Mouse (Mus musculus) adrenal gland, postnatal 14 days (tissue): Measurements from ENCODE around the gene 4632433K11Rik. TPM values are rescaled to one million over a fixed set of nuclear protein-coding genes. Genes with fewer than 3 reads are reported as not detected.

Experiments
- DNase-seq: peaks from one replicate; pipeline ENCODE4 v3.0.0; 2021; ENCODE audit warnings: mixed read lengths
- total RNA-seq: library from RNA; stranded (reverse); gene quantifications from 2 replicates; pipeline ENCODE4 v1.2.3, GENCODE M21; 2021

The 4632433K11Rik gene
- total RNA-seq, 1 experiment from 2014 or later = not detected

GRCm38 (mm10) chr7:5020000-5020681, 13.8 kb upstream of the 4632433K11Rik start, which contains the start of the genes Zfp865 and Ccdc106:
Gene Zfp865 (plus strand): TSS chr7:5020376.
Gene Ccdc106 (plus strand): TSS chr7:5020553.
- peak; percentile 100 for DNase-seq

DNA sequence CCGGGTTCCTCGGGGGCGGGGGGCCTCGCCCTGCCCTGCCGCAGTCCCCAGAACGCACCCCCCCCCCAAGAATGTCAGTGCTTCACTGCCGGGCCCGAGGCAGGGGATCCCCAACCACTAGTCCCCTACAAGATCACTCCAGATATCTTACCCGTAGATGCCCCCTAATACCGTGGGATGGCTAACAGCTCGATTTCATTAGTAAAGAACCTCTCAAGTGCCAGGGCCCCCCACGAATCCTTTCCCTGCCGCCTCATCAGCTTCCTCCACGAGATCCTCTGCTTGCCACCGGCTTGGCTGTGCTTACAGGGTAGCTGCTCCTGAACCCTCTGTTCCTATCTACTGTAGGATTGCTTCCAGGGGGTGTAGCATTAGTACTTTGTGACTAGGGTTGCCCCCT, 13.2 kb upstream of the 4632433K11Rik start:
- no peak for DNase-seq

GRCm38 (mm10) chr7:5021197-5021596, 12.7 kb upstream of the 4632433K11Rik start:
- no peak for DNase-seq

DNA sequence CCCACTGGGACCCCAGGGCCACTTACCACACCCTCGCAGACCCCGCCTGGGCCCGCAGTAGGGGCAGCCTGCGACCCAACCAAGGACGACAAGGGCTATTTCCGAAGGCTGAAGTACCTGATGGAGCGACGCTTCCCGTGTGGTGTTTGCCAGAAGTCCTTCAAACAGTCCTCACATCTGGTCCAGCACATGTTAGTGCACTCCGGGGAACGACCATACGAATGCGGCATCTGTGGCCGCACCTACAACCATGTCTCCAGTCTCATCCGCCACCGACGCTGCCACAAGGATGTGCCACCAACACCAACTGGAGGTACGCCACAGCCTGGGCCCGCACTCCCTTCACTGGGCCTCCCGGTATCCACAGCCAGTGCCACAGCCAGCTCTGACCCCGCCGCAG, 4.4 kb upstream of the 4632433K11Rik start:
- no peak for DNase-seq

DNA sequence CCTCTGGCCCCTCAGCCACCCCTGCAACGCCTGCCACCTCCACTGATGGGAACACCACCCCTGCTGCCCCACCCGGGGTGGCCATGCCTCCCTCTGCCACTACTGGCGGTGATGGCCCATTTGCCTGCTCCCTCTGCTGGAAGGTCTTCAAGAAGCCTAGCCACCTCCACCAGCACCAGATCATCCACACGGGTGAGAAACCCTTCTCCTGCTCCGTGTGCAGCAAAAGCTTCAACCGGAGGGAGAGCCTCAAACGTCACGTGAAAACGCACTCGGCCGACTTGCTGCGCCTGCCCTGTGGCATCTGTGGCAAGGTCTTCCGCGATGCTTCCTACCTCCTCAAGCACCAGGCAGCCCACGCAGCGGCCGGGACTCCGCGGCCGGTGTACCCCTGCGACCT, 4.0 kb upstream of the 4632433K11Rik start:
- DNase-seq = no peak

GRCm38 (mm10) chr7:5030554-5031275, 3.2 kb upstream of the 4632433K11Rik start:
- no peak for DNase-seq

DNA sequence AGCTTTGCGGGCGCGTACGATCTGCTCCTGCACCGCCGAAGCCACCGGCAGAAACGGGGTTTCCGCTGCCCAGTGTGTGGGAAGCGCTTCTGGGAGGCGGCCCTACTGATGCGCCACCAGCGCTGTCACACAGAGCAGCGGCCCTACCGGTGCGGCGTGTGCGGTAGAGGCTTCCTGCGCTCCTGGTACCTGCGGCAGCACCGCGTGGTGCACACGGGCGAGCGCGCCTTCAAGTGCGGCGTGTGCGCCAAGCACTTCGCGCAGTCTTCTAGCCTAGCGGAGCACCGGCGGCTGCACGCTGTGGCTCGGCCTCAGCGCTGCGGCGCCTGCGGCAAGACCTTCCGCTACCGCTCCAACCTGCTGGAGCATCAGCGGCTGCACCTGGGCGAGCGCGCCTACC, 2.4 kb upstream of the 4632433K11Rik start:
- DNase-seq = no peak

- DNase-seq = no peak
These were observed 1.7 kb downstream of the 4632433K11Rik start for GRCm38 (mm10) chr7:5035628-5036027.

GRCm38 (mm10) chr7:5036136-5036535, 2.2 kb downstream of the 4632433K11Rik start:
- DNase-seq = no peak

DNA sequence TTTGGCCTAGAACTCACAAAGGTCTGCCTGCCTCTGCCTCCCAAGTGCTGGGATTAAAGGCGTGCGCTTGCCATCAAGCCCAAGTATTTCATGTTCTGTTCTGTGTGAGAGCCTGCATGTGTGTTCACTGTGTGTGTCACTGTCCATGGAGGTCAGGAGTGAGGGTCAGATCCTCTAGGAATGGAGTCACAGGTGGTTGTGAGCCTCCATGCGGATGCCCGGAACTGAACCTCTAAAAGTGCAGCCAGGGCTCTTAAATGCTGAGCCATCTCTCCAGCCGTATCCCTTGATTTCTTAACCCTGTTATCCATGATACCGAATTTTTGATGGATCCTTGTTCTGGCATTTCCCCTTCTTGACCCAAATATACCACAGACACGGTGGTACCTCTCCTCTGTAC, 3.1 kb downstream of the 4632433K11Rik start:
- DNase-seq = no peak

DNA sequence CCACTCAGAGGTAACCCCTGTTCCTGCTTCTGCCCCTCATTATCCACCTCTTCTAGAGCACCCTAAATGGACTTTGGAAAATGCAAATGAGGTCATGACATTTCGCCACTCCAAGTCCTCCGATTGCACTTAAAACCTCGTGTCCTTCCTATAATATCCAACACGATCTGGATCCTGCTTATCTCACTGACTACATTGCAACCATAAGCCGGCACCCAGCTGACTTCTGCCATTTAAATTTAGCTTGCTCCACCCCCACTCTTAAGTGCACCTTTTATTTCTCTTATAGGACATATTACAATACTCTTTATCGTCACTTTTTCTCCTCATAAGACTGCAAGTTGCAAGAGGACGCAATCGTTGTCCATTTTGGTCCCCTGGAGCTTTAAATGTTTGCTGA, 3.5 kb downstream of the 4632433K11Rik start:
- no peak for DNase-seq

DNA sequence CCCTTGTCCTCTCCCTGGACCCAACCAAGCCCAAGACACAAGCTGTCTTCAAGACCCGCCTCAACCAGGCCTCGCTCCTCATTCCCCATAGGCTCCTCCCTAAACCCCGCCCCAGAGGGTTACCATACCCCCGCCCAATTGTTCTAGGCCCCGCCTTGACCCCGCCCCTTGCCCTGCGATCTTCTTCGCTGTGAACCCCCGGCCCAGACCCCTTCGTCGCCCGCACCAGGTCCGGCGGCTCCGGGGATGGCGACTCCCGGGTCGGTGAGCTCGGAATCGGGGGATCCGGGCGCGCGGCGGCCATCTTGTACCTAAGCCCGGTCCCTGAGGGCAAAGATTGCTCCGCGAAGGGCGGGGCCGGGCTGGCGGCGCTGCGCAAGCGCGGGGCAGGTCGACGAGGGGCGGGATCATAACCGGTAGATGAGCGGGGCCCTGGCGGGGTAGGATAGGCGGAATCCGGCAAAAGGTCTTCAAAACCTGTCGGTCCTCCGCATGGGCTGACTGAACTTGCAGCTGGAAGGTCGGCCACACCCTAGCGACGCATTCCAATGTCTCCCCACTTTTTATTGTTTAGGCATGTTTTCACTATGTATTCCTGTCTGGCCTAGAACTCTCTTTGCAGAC, 4.3 kb downstream of the 4632433K11Rik start, which contains the start of gene Zfp784:
Zfp784 (minus strand) TSS at position 338 of the 624 bp plus-strand sequence.
- peak; percentile 97 for DNase-seq

DNA sequence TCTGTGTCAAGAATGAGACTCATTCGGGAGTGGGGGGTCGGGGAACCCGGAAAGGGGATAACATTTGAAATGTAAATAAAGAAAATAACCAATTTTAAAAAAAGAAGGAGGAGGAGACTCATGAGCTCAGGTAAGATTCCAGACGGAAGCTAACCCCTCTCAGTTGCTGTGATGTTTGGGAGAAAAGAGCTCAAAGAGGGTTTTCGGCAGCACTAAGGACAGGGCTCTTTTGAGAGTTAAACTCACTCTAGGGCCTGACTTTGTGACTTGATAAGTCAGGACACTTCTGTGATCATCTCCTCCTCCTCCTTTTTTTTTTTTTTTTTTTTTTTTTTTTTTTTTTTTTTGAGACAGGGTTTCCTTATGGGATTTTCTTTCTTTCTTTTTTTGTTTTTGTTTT, 5.0 kb downstream of the 4632433K11Rik start:
- no peak for DNase-seq

DNA sequence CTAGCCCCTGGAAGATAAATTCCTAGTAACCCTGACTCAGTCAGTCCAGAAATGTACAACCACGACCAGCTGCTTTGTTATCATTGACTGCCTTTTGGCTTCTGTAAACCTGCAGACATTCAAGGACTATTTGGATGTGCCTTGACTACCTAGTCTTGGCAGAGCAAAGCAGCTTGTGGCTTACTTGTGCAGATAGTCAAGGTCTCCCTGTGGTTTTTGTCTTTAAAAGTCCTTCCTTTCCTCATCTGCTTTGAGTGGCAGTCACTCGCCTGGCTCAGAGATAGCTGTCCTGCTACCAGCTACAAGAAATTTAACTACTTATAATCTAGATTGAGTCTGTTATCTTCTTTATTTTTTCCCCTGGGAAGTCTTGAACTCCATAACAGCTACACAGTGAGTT, 11.1 kb downstream of the 4632433K11Rik start:
- no peak for DNase-seq

DNA sequence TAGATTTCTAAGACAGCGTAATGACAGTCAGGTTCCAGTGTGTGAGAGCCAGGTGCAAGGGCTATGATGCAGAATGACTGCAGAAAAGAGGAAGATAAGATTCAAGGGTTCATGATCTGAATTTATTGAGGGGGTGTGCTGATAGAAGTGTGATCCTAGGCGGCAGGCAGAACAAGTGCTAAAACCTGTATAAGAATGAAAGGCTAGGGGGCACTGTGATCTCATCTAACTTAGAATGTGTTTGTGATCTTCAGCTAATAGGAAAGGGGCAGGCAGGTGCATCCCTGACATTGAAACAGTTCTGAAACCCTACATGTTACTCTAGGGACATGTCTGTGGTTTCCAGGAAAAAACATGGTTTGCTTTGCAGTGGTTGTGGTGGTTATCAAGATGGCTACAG, 12.2 kb downstream of the 4632433K11Rik start:
- DNase-seq = no peak

- DNase-seq = no peak
These were observed 13.4 kb downstream of the 4632433K11Rik start for GRCm38 (mm10) chr7:5047313-5047712.

DNA sequence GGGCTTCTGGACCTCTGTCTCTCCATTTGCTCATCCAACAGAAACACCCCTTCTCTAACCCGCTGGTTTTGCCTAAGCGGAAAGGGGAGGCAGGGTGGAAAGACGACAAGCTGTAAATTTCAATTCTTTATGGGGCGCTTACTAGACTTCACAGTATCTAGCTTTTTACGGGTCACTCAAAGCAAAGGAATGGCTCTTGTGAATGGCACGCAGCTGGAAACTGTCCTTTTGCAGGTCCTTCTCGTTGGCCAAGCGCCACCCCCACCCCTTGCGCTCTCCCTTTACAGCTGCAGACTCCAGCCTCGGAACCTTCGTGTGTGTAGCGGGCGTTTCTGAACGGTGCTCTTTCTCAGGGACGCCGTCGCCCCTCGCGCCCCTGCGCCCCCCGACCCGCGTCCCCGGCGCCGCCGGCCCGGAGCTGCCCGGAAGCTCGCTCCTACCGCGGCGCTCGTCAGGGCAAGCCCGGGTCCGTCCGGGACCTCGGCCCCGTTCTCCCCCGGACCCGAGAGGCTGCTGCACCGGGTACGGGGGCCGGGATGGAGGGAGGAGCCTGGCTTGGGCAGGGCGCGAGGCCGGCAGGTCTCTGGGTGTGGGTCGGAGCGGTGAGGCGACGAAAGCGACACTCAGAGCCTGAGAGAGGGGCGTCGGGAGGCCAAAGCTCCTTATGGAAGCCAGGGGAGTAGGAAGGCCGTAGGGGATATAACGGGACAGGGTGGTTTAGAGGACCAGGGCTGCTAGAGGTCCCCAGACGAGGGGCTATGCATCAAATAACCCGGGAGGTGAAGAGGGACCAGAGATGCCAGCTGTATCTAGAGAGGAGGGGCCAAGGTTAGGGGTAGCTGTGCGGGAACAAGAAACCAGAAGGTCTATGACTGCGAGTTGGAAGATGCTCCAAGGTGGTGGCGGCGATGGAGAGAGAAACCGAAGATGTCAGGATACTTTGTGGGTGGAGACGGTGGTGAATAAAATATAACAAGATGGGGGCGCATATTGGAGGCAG, 17.6 kb downstream of the 4632433K11Rik start, which contains the start of gene Zfp580:
Zfp580 (plus strand) TSS at position 346 of the 1,000 bp plus-strand sequence.
- peak; percentile 88 for DNase-seq

GRCm38 (mm10) chr7:5052438-5052837, 18.5 kb downstream of the 4632433K11Rik start:
- DNase-seq = no peak

DNA sequence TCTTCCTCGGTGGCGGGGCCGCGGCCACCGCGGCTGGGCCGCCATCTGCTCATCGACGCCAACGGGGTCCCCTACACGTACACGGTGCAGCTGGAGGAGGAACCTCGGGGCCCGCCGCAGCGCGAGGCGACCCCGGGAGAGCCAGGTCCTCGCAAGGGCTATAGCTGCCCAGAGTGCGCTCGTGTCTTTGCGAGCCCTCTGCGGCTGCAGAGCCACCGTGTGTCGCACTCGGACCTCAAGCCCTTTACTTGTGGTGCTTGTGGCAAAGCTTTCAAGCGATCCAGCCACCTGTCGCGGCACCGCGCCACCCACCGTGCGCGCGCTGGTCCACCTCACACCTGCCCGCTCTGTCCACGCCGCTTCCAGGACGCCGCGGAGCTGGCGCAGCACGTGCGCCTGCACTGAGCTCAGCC, 19.0 kb downstream of the 4632433K11Rik start:
- DNase-seq = no peak

DNA sequence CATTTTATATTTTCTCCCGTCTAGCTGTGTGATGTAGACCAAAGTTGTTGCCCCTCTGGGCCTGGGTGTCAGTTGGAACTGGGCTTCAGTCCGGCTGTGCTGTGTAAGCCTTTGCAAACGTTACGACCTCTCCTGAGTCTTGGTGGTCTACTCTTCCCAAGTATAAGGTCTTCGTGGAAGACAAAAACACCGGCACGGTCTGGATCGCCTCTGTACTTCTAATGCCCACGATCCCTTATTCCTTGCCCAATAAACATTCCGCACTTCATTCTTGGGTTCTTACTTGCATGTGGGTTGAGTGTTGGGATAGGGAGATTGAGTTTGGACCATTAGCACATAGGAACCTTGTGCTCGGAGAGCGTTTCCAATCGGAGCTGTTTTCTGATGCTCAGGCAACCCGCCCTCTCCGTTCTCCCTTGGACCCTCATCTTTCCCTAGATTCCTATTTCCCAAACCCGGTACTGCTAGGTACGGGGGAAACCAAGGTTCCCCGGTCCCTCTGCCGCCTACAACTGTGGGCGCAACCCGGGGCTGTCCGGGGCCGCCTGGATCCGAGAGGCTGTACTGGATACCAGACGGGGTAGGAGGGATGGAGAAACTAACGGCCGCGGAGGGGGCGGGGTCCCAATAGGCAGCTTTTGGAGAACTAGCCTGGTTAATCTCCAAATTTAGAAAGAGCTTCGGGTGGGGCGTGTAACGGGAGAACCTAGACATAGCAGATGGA, 19.7 kb downstream of the 4632433K11Rik start:
- DNase-seq = no peak

GRCm38 (mm10) chr7:5056651-5057263, 22.8 kb downstream of the 4632433K11Rik start:
- no peak for DNase-seq
